Mouse (Mus musculus): ENCODE results near the gene Ermard.

Gene Ermard

DNA sequence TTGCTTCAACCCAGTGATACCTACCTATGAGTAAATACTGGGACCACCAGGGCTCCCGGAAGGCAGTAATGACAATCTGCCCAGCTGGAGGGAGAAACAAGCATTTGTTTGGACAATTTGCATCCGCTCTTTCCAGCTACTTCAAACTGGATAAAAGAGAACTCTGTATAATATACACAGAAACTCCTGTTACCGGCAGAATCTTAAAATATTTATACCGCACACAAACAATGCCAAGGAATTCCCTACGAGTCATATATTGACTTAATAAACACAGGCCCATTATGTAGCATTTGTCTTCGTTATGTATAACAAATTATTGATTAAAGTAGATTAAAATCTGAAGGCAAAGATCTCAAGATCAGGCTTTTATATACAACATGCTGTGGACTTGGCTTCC is 79.6 kb downstream of the Ermard start:
- DNase-seq (ENCODE audit: low spot score in 2 of 2): no peak

DNA sequence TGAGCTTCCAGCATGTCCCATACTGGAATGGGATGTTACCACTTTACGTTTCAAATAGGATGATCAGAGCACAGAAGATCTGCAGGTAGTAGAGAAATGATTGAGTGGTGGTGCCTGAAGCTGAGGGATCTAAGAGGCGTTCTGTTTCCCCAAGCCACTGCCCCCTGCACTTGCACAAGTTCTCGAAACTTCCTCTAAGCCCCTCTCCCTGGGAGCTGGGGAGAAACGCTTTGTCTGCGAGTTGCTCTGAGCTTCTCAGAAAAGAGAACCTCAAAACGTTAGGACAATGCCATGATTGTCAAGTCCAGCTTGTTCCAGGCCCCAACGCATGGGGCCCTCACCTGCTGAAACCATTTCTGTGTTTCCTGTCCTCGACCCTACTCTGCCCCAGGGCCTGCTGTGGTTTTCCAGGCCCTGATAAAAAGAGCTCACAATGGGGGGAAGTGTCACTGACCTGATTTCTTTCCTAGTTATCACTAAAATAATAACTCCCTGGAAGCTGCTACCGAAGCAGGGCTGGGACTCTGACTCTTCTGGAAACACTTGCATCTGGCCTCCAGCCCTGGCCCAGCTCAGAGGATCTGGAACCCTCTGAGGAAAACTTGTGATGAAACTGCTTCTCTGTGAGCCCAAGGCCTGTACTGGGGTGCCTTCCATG is 88.8 kb downstream of the Ermard start:
- no peak for DNase-seq (ENCODE audit: low spot score in 2 of 2)

DNA sequence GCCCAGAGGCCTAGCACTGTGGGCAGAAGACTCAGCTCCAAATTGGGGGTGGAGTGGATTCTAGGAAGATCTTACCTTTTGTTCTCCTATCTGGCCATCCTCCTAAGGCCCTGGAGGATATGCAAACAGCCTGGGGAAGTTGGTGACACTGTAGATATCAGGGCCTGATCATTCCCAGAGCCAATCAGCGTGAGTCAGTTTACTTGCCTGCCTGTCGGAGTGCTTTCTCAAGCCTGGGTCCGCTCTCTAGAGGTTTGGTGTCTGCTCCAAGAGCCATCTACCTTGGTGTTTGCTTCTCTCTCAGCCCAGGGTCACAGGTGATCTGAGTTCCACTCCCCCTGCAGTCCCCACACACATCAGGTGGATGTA is 89.3 kb downstream of the Ermard start:
- DNase-seq (ENCODE audit: low spot score in 2 of 2): no peak

DNA sequence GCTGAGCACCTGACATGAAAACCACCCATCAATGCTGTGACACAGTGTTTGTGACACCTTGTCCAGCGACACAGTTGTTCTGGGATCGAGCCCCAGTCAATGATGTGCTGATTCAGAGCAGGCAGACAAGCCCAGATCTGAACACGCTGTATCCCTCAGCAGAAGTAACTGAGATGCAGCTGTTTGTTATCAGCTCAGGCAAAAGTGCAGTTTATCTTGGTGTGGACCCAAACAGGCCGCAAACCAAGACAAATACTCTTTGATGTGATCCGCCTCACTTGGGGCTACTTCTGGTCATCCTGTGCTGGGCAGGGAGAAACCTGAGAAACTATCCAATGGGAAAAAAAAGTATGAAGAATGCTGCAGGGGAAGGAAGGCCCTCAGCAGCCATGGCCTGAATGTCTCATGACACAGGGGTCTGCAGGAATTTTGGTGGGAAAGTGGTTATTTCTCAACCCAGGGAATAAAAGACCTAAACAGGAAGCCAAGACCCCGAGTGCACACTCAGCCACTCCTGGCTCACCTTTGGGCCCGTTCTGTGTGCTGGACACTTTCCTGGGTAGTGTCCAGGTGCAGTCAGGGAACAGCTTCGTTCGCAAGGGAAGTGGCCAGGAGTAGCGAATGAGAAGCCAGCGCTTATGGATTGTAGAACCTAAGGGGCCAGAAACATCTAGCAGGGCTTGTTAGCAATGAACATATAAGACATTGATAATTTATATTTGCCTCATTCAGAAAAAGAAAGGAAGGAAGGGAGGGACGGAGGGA is 94.1 kb downstream of the Ermard start:
- no peak for DNase-seq (ENCODE audit: low spot score in 2 of 2)

DNA sequence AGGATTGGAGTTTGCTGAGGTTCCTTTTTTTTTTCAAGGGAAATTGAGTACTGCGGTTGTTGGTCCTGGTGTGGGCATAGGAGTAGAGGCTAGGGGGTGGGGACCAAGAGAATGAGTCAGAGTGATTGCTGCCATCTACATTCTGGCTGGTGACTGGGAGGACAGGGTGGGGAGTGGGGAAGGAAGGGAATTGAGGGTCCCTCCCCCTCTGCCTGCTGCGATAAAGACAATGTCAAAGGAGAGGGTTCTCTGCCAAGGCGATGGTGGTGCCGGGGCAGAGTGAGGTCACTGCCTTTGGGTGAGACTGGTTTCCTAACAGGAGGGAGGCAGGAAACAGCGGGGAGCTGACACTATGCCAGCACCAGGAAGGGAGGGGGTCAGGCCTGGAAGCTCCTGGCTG is 96.4 kb downstream of the Ermard start:
- no peak for DNase-seq (ENCODE audit: low spot score in 2 of 2)

Data from natural killer cell, adult 2 months (primary cell).